Mouse (Mus musculus): Measurements from ENCODE around the gene Lefty1.

Lefty1 gene

GRCm38 (mm10) chr1:180952808-180953207 is 18.0 kb downstream of the Lefty1 start:
- WGBS = 64% methylated on average over 5 of the region's 5 CpGs

DNA sequence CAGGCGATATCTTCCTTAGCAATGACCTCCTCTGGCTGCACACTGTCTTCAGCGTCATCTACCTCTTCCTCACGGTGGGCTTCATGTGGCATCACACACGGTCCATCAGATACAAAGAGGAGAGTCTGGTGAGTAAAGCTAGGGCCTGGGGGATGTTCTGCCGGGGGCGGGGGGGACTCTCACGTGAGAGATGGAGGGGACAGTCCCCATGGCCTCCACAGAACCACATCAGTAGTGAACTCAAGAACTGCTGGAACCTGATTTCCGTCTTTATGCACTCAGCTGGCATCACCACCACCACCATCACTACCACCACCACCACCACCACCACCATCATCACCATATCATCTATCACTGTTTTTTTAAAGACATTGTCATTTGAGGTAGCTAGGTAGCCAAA is 21.6 kb downstream of the Lefty1 start:
- 92% methylated on average over 8 of the region's 8 CpGs for WGBS

DNA sequence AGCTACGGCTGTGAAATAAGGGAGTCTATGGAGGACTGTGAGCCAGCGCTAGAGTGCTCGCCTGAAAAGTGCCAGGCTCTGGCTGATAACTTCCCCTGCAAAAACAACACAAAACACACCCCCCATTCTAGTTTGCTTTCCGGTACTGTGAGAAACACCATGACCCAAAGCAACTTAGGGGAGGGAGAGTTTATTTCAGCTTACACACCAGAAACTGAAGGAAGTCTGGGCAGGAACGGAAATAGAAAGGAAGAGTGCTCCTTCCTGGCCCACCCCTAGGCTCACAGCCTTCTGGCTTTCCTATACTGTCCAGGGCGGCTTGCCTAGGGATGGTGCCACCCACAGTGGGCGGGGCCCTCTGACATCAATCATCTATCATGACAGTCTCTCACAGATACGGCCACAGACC is 22.2 kb downstream of the Lefty1 start:
- WGBS = 76% methylated on average over 8 of the region's 8 CpGs

DNA sequence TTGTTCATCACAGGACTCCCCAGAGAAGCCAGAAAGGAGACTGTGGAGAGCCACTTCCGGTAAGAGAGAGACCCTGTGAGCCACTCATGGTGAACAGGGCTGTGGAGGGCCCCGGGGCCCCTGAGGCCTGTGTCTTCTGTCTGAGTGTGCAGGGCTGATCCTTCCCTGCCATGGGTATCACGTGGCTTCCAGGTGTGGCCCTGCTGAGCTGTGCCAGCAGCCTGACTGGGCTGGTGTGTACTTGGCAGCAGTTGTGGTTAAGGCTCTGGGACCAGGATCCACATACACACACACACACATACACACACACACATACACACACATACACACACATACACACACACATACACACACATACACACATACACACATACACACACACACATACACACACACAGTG is 23.2 kb downstream of the Lefty1 start:
- WGBS = 87% methylated on average over 3 of the region's 3 CpGs

DNA sequence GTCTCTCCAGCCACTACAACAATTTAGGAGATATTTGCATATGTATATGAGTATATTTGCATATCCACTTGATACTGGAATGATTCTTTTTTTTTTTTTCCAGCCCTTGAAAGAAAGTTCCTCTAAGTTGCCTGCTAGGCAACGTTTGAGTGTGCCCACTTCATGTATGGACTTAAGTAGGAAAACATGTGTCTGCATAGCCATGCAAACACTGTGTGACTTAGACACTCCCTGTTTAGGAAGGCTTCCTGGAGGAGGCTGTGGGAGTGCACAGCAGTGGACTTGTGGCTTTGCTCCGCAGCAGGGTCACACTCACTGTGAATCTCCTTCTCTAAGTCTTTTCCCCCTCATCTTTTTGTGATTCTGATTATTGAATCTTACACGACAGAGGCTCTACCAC is 24.0 kb downstream of the Lefty1 start:
- WGBS = 76% methylated on average over 3 of the region's 3 CpGs

GRCm38 (mm10) chr1:180965786-180966185 is 31.0 kb downstream of the Lefty1 start:
- WGBS = 86% methylated on average over 3 of the region's 3 CpGs

GRCm38 (mm10) chr1:180966542-180966941 is 31.7 kb downstream of the Lefty1 start:
- WGBS = 47% methylated on average over 3 of the region's 3 CpGs

DNA sequence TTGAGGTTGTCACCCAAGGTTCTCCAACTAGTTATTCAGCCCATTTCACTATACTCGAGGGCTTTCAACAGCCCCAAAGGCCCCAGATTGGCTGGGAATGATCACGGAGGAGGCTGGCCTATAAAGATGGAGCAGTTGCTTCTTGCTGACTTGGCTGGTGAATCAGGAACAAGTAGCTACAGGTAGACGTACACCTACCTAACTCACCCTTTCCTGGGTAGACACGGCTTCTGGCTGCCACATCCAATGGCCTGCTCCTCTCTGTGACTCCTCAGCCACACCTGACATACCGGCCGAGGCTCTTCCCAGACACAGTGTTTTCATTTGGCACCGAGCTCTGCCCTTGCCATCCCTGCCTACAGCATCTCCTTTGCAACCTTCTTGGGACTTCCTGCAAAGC is 32.4 kb downstream of the Lefty1 start:
- WGBS = 91% methylated on average over 7 of the region's 7 CpGs

- whole genome bisulfite sequencing = 74% methylated on average over 11 of the region's 11 CpGs
Measured at GRCm38 (mm10) chr1:180972941-180973340, 38.1 kb downstream of the Lefty1 start.

DNA sequence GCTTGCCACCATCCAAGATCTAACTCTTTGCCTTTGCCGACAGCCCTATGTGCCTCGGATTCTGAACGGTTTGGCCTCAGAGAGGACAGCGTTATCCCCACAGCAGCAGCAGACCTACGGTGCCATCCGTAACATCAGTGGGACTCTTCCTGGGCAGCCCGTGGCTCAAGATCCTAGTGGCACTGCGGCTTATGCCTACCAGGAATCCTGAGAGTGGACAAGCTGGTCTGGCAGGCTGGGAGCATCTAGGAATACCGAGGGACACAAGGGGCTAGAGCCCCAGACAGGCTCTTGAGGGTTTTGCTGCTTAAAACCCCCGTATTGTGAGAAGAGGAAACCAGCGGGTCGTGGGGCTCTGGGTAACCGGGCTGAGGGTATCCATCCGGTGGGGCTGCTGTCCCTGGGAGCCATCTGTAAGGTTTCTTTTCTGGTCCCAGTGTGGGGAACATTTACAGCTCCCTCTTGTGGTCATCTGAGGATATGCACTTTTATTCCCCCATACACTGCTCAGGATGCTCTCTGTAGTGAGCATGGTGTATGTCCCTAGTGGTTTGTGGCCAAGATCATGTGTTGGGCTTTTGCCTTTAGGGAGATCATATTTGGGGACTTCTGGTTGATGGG is 39.4 kb downstream of the Lefty1 start:
- 66% methylated on average over 14 of the region's 14 CpGs for WGBS

DNA sequence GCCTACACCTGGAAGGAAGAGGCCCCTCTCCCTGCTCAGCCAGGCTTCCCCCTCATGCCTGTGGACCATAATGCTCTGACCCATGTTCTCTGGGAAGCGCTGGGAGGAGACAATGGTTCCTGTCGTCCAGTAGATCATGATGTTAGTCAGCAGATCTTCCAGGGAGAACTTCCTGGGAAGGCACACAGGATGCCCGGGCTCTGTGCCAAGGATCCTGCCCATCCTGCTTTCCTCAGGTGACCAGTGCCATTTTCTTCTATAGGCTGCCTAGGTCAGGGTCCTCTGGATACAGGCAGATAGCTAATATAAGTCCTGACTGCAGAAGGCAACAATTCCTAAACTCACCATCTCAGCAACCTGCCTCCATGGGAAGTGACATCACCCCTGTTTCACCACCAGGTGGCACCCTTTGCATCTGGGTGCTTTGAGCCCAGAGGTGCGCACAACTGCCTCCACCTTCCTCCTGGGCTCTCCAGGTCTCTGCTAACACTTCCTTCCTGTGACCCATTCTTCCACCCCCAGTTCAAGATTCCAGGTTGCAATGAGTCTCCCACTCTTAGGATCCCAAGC is 41.4 kb downstream of the Lefty1 start:
- WGBS = 69% methylated on average over 4 of the region's 4 CpGs

DNA sequence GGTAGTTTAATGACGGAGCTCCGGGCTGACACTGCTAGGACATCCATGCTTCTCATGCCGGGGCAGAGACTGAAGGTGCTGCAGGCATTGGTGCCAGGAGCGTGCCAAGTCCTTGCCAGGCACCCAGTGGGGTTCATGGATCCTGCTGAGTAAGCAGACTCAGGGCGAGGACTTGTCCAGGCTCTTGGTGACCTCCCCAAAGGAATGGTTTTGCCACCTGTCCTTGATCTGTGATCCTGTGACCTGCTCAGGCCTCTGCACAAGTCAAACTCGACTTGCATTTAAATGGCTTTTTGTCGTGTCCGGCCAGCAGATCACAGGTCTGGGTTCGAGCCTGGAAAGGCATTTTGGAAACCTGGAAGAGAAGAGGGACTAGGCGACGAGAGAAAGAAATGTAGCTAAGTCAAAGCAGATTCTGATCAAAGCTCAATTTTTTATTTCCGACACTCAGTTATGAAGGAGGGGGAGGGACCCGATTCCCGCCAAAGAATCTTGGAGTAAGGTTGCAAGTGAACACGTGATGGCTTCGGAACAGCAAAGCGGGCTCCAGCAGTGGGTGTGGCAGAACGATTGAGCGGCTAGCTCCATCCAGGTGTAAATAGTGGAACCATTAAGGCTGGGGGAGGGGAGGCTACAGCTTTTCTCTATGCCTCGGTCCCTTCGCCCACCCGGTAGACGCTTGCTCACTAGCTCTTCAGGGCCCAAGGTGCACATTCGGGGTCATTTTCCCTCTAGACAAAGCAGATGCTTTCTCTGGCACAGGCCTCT is 44.8 kb downstream of the Lefty1 start:
- WGBS = 75% methylated on average over 24 of the region's 24 CpGs

DNA sequence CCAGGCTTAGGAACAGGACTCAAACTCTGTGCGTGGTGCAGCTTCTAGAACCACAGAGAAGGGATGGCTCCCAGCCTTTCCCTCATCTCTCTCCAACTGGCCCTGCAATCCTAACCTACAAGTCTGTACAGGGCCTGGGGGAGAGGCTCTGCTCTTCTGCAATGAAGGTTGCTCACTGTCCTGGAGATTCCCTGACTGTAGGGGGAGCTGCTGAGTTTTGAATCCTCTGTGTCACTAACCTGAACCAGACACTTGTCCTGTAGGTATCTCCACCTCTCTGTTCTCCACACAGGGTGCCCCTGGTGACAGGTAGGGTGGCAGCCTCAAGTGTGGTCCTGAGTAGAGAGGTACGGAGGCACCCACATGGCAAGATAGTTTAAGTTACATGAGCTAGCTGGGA is 45.6 kb downstream of the Lefty1 start:
- 73% methylated on average over 2 of the region's 2 CpGs for WGBS

DNA sequence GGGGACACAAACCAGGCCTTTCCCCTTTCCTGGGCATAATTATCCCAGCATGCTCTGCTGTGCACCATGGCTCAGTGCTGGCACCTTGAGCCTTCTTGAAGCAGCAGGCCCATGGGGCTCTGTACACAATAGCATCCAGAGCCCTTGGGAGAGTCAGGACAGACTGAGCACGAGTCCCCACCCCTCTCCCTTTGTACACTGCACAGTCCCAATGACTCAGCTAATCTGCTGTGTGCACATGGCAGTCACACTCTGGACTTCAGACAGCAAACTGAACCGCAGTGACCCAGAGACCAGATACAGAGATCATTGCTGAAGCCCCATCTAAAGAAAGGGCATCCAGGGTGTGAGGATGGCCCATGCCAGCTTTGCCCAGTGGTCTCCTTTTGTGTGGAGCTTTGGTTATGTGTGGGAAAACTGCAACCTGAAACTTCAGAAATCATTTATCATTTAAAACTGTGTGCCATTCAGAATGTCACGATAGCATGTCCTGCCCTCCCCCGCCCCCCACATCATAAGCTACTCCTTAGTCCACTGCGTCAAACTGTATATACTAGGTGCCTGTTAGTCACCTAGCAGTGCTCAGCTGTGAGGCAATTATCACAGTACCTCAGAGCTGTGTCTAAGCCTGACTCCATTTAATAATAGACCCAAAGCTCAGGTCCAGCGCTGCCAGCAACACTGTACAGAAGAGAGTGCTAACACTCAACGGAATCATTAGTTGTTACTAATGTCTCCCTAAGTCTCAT is 46.6 kb downstream of the Lefty1 start:
- WGBS = 82% methylated on average over 7 of the region's 7 CpGs

DNA sequence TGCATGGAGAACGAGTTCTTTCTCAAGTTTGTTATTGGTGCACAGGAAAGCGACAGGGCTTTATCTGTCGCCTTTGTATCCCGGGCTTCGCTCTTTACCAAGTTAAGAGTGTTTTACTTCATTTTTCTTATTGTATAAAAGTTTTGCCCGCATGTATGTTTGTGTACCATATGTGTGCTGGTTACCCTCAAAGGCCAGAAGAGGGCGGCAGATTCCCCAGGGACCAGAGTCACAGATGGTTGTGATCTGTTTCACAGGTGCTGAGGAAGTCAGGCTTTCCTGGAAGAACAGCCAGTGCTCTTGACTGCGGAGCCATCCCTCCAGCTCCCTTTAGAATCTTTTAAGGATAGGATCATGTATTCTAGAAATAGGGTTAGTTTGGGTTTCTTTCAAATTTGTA is 51.9 kb downstream of the Lefty1 start:
- 92% methylated on average over 8 of the region's 8 CpGs for WGBS

DNA sequence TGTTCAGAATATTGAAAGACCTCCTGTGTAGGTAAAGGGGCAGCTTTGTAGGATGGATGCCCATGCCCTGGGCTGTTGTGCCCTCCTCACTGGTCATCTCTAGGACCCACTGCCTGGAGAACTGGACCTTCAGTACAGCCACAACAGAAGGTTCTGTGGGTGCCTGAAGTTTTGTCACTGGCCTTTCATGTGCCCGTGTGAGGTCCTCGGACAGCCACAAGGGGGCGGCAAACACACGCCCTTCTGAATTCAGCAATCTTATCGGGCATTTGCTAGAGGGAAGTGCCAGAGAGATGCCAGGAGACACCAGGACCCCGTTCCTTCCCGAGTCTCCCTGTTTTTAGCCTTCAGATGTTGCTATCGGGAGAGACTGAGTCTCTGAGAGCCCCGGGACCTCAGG is 52.9 kb downstream of the Lefty1 start:
- WGBS = 2% methylated on average over 9 of the region's 9 CpGs
